Mouse (Mus musculus): Measurements from ENCODE around the gene Pla2g4a.

Gene Pla2g4a

GRCm38 (mm10) chr1:149960734-149961424 is at the start of gene Pla2g4a:
Gene Pla2g4a (minus strand): TSS chr1:149961290.
- CTCF ChIA-PET, result no interaction called here

GRCm38 (mm10) chr1:150010629-150010979 is 49.5 kb upstream of the Pla2g4a start:
- CTCF ChIA-PET, result no interaction called here

DNA sequence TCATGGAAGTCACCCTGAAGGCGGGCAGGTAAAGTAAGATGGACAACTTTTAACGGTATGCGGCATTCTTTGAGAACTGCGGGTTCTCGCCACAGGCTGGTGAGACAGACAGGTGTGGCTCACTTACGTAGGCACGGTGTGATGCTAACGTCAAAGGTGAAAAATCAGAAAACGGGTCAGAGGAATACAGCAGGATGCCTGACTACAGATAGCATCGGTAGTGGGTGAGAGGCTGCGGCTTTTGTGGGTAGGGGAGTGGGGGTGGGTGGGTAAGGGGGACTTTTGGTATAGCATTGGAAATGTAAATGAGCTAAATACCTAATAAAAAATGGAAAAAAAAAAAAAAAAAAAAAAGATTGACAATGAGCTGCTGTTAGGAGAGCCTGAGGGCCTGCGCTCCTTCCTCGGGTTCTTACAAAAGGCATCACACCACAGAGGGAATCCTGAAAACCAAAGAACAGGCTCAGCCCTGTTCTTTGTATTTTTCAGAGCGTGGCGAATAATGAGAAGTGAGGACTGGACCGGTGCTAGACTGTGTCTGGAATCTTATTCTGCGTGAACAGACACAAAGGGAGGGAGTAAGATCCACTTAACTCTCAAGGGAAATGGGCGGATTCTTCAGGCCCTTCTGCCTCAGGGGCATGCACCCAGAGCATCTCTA is 49.0 kb upstream of the Pla2g4a start:
- CTCF ChIA-PET, result no interaction called here

DNA sequence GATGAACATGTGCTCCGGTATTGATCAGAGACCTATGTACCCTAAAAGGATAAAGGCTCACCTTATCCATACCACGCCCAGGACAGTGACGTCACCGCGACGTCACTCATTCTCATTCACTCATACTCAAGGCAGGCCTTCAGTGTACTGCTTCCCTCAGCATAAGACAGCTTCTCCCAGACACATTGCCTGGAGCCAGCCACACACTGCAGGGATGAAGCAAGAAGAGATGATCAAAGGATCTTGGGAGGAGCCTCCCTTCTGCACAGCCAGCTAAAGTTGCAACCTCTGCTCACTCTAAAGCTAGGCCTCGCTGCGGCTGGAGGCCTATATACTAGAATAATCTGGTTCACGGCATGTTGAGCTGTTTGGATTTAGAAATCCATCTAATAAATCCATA is 48.0 kb upstream of the Pla2g4a start:
- CTCF ChIA-PET, result no interaction called here

DNA sequence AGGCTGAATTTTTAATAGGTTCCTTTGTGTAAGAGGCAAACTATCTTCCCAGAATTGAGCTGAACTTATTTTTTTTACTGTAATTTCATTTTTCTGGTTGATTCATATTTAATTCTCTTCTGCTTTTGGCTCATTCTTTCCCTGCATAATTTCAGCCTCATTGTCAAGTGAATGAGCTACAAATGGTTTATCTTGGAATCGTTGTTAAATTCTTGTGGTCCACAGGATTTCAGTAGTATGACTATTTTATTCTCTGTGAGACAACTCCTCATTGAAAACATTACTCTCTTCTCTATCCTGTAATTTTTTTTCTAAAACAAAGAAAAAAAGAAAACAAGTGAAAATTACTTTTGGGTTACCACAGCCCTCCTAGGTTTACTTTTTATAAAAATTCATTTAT is 14.5 kb upstream of the Pla2g4a start:
- CTCF ChIA-PET, result no interaction called here

GRCm38 (mm10) chr1:149965826-149966225 is 4.7 kb upstream of the Pla2g4a start:
- CTCF ChIA-PET, result no interaction called here

- CTCF ChIA-PET, result no interaction called here
Observed at GRCm38 (mm10) chr1:149961425-149962303, 574 bp upstream of the Pla2g4a start.

GRCm38 (mm10) chr1:149960251-149960650 is 839 bp downstream of the Pla2g4a start:
- CTCF ChIA-PET, result no interaction called here

DNA sequence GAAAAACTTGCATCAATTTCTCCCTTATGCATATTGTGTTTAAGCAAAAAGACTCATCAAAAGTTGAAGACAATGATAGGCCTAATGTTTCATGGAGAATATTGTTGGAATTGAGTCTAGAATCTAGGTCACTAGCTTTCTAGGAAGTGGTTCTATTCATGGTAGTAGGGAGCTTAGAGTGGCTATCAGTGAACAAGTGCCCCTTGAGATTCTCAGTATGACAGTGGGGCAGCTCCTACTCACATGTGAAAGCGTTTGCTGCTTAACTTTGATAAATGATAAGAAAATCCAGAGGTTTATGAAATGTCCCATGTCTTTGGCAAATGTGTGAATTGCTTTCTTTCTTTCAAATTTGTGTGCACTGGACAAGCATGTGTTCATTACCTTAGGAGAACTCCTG is 2.0 kb downstream of the Pla2g4a start:
- CTCF ChIA-PET, result no interaction called here

- CTCF ChIA-PET, result no interaction called here
Observed at GRCm38 (mm10) chr1:149955482-149955881, 5.6 kb downstream of the Pla2g4a start.

GRCm38 (mm10) chr1:149954026-149954425 is 7.1 kb downstream of the Pla2g4a start:
- CTCF ChIA-PET, result no interaction called here

DNA sequence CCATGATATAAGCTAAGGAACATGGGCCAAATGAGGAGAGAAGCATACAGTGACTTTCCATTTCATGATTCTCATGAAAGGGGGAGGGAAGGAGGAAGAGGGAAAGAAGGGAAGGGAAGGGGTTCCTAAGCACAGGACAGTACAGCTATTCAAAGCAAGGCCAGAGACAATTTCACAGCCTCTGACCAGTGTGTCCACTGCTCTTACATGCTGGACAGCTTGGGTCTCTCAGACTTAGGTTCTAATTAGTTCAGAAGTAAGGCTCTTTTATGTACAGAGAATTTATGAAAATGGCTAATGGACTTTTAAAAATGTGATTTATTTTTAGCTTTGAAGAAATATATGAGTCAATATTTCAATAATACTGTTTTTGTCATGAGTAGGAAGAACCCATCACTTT is 9.0 kb downstream of the Pla2g4a start:
- CTCF ChIA-PET, result no interaction called here

GRCm38 (mm10) chr1:149950656-149951055 is 10.4 kb downstream of the Pla2g4a start:
- CTCF ChIA-PET, result no interaction called here

GRCm38 (mm10) chr1:149950254-149950653 is 10.8 kb downstream of the Pla2g4a start:
- CTCF ChIA-PET, result no interaction called here

- CTCF ChIA-PET, result no interaction called here
Observed at GRCm38 (mm10) chr1:149949334-149949733, 11.8 kb downstream of the Pla2g4a start.

DNA sequence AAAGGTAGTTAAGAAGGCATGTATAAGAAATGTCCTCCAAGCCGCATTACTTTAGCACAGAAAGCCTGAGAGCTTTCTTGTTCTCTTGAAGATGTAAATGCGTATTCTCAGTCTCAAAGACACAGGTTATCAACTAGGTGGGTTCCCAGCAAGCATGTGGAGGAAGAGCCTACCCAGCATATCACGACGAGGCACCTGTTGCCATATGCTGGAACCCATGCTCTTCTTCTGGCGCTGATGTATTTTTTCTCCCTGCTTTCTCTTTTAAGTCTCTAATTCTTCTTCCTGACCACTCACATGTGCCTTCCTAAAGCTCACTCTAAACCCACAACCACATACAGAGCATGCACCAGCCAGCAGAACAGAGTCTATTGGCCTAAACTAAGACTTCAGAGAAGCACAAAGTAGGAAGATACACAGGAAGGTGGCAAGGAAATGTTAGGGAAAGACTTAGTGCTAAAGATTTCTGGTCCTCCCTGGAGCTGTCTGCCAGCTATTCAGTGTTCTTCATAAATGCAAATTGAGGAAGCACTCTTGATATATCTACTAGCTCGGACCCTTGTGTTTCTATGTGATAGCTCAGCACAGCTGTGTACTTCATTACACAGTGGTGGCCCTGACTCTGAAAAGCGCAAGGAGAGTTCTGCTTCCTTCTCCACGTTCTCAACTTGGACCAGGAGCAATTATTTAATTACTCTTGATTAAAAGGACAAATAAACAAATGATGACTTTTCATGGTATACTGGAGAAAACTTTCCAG is 12.8 kb downstream of the Pla2g4a start:
- CTCF ChIA-PET, result no interaction called here

- CTCF ChIA-PET, result no interaction called here
Observed at GRCm38 (mm10) chr1:149946993-149947392, 14.1 kb downstream of the Pla2g4a start.

- CTCF ChIA-PET, result no interaction called here
Observed at GRCm38 (mm10) chr1:149946432-149946831, 14.7 kb downstream of the Pla2g4a start.

DNA sequence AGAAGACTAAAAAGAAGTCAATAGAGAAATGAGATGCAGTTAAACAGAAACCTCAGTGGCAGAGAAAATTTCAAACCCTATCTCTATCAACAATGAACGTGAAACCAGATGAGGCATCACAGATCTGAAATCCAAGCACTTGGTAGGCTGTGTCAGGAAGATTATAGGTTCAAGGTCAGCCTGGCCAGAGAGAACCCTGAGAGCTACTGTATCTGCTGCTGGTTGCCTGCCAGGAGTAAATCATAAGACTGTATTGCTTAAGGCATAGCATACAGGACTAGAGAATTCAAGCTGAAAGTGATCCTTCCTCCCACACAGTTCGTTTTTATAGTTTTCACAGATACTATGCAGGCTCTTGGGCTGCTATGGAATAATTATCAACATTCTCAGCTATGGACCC is 17.5 kb downstream of the Pla2g4a start:
- CTCF ChIA-PET, result no interaction called here

GRCm38 (mm10) chr1:149940301-149940700 is 20.8 kb downstream of the Pla2g4a start:
- CTCF ChIA-PET, result no interaction called here

DNA sequence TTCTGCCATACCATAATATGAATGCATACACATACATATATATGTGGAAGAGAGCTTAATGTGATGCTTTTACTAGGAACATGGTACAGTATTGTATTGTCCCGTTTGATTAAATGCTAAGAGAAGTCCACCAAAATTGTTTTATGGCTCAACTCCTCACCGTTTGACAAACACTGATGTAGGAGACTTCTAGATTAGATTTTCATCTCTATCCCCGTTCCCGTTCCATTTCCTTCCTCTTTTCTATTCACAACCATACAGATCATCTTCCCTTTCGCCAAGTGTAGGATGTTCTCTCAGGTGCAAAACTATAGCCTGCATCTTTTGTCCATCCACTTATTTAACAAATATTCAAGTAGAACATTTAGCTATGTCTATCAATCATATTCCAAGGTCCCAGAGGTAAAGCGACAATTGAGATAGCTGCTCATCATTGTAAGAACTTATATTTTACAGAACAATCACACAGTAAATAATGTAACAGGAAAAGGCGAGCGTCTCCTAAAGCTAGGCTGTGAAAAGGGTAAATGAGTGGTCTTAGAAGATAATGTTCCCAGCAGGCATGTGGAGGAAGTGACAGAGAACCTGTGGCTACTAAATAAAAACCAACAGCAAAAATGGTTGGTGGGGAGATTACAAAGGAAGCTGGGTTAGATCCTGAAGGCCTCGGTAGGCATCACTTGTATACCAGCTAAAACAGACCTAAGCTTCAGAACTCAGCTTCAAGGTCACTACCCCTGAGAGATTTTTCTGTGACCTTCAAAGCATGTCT is 21.6 kb downstream of the Pla2g4a start:
- CTCF ChIA-PET, result no interaction called here

DNA sequence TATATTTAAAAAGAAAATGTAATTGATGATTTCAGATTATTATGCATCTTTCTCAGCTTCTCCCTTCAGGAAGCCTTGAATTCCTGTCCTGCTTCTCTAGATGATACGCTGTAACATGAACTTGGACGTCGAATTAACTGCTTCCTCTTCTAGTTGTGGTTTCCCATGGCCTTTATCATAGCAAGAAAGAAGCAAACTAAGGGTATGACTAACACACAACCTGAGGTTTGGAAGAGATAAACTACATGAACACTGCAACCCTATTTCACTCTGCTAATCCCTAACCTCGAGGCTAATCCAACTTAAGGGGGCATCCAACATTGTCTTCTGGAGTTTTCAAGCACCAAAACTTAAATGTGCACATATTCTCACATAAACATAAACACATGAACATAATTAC is 23.3 kb downstream of the Pla2g4a start:
- CTCF ChIA-PET, result no interaction called here
